Mouse (Mus musculus) layer of hippocampus, adult 18-20 months (tissue): ENCODE data around the gene Tnni3. TPM values are rescaled to one million over a fixed set of nuclear protein-coding genes. Genes with fewer than 3 reads are reported as not detected.

Experiments
- DNase-seq, 2 experiments: peaks; one replicate each; pipeline ENCODE4 v3.0.0; 2022; ENCODE audit warnings: low spot score in 2 of 2
- total RNA-seq, 2 experiments: library from RNA; stranded (reverse); gene quantifications; 2 replicates each; pipeline ENCODE4 v1.2.3; 2021

The Tnni3 gene
- total RNA-seq, 2 experiments from 2014 or later, result 0.54 to 1.3 TPM

DNA sequence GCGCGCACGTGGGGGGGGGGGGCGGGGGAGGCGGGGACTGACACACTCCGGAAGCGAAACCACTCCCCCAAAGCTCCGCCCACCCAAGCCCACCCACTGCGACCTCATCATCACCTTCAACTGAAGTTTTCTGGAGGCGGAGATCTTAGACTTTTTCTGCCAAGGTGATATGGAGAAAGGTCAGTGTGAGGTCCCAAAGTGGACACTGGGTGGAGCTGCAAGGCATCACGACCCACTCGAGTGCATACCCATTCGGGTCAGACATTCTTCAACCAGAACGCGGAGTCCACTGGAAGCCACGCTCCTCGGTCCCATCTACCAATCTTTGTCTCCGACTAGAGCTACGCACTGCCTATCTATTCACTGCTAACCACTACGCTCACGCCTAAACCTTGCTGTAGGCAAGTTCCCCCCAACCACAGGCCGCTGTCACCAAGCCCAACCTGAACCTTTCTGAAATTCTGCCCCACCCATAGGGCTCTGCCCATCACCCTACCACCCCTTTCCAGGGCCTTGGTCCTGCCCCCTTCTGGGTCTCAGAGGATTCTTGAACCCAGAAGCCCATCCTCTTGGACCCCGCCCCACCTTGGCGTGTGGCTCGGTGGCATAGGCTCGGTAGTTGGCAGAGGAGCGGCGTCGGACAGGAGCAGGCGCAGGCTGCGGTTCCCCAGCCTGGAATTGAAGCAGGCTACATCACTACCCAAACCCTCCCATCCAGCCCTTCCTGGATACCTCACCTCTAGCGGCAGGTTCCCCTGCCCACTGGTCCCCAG lies 2.6 kb downstream of the Tnni3 start:
- no peak for DNase-seq

DNA sequence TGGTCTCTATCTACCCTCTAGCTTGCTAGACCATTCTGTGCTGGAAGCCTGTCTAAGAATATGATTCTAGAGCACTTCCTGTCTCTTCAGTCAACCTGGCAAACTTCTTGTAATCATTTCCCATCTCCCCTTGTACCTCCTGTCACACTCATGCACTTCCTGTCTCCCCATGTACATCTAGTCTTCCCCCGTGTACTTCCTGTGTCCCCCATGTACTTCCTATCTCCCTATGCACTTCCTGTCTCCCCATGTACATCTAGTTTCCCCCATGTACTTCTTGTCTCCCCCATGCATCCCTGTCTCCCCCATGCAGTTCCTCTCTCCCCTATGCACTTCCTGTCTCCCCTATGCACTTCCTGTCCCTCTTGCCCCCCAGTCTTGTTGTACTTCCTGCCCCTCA lies 5.5 kb downstream of the Tnni3 start:
- DNase-seq, result no peak

DNA sequence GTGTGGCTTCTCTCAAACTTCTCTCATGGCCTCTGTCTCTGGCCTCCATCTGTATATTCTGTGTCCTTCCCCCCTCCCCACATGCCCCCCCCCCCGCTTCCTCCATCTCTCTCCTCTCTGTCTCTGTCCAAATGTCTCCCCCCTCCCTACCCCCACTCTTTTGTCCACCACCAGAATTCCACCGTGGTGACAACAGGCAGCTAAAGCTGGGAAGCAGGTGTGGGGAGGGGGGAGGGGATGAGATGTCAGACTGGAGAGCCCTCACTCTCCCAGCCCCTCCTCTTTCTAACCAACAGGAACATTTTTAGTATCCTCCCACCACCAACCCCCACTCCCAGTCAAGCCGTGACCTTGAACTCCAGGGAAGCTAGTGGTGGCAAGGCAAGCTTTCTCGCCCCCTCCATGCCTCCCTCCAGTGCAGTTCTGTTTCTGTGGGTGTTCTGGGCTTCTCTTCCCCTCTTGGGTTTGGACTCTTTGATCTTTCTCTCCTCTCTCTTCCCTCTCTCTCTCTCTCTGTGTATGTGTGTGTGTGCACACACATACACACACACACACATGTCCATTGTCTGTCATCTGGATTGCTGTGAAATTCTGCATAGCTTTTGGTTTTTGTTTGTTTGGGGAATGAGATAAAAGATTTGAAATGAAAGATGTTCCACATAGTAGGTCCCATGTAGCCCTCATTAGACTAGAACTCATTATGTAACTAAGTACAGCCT lies 7.5 kb downstream of the Tnni3 start, which contains the start of gene Tnnt1:
Tnnt1 (minus strand) TSS at position 51 of the 719 bp plus-strand sequence.
- DNase-seq, result no peak

DNA sequence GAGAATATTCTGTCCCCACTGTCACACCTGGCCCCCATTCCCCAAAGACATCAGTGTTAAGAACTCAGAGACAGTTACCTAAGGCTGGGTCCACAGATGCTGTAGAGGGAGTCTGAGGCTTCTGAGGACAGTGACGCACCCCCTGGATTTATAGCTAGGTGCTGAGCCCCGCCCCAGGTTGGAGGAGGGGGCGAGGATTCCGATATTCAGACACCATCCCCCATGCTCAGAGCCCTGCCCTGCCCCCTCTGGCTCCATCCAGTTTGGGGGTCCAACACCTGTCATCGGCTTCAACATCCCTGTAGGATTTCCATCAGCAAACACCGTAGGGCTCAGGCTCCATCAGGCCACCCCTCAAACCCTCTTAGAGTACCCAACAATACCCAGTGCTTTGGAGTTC lies 8.2 kb downstream of the Tnni3 start:
- no peak for DNase-seq

DNA sequence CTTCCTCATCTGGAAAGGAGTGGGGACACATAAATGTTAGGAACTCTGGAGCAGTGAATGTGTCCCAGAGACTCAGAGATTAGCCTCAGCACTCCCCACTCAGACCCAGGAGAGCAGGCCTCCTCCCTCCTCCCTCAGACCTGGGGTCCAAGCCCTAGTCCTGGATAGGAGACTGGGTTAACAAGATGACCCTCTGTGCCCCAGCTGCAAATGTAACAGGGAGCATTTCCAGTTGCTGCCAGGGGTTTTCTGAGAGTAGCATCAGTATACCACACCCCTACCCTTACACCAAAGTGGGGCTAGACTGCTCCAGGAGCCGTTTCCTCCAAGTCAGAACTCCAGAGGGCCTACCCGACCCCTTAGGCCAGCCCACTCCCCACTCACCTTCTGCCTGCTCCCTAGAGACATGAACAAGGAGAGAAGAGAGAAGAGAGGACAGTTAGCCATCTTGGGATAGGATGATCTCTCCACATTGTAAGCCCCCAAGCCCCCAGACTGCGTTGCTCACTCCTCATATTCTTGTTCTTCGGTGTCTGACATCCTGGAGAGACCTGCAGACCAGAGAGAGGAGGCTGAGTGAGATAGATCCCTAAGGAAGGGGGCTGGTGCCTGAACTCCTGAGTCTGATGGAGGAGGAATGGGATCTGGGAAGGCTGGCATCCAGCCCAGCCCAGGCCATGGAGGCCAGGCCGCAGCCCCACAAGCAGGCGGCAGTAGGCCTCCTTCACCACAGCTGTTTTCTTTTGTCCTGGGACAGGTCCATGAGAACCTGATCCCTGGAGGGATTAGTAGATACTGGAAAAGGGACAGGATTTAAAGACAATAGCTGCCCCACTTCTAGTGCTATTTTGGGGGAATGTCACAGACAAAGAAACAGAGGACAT lies 10.0 kb downstream of the Tnni3 start:
- no peak for DNase-seq

DNA sequence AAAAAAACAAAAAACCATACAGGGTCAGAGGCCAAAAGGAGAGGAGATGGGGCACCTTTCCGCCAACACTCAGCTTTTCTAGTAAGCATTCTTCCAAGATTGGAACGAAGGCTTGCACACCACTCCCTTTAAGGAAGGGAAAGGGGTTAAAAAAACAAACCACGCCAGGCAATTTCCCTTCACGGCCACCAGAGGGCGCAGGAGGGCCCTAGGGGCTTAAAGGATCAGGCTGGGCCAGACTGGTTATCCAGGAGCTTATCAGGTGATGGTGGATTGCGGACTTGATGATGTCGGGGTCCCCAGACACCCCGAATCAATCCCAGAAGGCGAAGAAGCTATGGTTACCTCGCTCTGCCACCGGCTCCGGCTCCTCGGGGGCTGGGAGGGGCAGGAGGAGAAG lies 10.8 kb downstream of the Tnni3 start:
- no peak for DNase-seq

DNA sequence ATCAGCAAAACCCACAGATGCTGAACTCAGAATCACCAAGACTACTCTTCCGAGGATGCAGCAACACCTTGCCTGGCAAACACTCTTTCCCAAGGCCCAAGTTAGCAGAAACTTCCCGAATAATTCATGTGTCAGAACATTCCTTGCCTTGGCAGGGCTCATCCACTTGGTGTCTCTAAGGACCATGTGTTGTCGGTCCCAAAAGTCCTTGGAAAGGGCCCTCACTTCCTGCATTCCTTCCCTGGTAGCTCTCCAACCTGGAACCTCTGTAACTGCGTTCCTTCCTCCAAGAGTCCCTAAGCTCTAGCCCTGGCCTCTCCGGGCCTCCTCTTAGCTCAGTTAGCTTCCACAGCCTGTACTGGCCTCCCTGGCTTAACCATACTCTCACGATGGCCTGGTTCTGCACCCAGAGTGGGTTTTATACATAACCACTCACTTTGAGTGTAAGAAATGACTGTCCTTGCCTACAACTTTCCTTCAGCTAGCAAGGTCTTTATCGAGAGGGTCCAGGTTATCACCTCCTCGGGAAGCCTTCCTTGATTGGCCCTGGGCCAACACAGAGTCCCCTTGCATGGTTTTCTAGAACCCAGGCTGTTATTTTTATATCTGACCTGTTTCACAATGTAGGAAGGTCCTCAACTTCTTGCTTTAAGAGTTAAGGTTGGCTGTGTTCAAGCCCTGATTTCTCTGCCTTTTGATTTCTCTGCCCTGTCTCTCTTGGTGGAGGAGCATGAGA lies 12.4 kb downstream of the Tnni3 start:
- no peak for DNase-seq

DNA sequence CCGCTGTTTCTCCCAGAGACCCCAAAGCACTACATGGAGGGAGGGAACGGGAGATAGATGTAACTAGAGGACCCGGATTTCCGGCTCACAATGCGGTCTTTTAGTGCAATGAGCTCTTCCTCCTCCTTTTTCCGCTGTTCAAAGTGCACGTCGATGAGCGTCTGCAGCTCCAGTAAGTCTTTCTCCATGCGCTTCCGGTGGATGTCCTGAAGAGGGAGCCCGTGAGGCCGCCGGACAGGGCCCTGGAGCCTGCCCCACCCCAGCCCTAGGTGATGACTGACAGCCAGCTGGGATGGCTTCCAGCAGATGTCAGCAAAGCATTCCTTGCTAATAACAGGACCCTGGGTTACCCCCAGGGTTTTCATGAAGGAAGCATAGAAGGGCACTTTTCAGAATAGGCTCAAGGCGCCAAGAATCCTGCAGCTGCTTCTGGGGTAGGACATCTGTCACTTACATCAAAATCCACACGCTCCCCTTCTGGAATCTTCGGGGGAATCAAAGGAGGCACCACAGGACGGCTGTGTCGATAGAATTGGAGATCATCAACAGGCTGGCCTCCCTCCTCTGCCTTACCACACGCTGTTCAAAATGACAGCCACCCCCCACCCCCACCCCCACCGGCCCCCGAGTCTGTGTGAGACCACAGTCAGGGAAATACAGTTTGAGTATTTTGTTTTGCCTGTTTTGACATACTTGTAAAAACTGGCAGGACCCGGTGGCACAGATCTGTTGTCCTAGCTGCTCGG lies 14.0 kb downstream of the Tnni3 start:
- DNase-seq, result peak in 1 of 2 experiments; percentile 56

DNA sequence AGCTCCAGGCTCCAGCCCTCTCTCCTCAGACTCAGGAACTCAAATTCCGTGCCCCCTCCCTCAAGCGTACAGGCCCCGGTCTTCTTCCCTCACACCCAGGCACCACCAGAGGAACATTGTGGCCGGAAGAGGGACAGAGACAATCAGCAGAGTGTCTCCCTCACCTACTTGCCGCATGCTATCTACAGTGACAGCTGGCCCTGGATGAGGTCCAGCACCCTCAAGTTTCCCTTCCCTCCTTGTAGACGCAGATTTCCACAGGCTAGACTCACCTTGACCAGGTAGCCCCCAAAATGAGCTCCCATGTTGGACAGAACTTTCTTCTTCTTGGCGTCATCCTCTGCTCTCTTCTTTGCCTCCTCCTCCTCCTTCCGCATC lies 15.3 kb downstream of the Tnni3 start:
- no peak for DNase-seq

DNA sequence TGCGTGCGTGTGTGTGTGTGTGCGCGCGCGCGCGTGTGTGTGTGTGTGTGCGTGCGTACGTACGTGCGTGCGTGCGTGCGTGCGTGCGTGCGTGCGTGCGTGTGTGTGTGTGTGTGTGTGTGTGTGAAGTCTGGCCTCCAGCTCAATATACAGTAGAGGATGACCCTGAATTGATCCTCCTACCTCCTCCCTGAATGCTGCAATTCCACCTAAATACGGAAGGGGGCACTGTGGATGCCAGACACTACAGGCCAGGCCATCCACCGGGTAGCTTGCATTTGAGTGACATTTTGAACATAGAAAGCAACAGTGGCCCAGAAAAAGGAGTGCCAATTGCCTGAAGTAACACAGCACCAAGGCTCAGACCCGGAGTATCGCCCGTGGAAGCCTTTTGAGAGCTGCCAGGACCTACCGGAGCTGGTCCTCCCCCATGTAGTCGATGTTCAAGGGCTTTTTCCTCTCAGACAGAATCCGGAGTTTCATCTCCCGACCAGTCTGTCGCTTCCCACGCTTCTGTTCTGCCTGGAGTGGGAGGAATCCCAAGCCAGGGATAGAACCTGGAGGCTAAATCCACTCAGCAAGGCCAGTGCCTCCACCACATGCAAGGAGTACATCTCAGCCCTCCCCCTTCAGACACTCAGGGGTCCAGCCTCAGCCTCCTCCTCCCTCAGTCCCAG lies 15.8 kb downstream of the Tnni3 start:
- DNase-seq, result peak in 1 of 2 experiments; percentile 25

DNA sequence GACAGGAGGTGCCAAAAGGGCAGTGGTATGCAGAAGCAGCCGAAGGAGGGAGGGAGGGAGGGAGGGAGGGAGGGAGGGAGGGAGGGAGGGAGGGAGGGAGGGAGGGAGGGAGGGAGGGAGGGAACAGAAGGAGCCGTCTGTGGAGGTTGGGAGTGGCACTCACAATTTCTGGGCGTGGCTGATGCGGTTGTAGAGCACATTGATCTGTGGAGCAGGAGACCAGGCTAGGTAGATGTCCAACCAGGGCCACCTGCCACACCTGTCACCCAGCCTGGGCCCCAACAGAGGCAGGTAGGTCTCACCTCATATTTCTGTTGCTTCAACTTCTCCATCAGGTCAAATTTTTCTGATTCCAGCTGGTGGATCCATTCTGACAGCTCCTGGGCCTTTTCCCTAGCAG lies 16.8 kb downstream of the Tnni3 start:
- no peak for DNase-seq

DNA sequence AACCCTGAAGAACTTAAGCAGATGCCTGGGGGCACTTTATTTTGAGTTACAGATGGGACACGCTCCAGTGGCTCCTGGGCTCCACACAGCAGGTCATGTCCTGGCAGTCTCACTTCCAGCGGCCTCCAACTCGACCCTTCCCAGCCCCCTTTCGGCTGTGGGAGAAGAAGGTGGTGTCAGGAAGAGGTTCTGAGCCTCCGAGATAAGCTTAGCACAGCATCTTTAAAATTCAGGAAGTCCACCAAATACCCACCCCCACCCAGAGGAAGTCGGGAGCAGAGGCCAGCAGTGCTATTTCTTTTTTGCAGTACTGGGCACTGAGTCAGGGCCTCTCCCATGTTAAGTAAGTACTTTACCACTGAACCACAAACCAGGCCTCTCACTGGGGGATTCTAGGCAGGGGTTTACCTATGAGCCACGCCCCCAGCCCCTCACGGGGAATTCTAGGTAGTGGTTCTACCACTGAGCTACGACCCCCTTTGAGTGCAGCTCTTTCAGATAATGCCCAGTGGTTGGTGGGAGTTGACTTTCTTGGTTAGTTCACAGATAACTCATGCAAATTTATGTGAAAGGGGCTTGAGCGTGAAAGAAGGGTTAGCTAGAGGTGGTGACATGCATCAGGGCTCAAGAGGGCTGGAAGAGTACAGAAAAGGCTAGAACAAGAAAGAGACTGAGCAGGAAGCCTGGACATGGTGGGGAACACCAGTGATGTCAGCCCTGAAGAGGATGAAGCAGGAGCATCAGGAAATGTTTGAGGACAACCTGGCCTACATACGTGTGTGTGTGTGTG lies 19.2 kb downstream of the Tnni3 start:
- DNase-seq, result no peak

DNA sequence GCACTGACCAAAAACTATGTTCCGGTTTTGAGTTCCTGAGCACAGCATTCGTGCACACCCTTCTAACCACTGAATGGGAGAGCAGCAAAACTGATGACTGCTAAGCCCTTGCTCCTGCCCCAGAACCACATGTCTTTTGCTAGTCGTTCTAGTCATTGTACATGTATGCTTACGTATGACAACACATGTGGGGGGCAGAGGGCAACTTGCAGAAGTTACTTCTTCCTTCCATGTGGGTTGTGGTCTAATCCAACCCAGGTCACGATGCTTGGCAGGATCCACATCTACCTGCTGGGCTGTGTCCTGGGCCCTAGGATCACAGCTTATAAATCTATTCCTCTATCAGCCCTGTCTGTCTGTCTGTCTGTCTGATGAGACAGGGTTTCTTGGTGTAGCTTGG lies 20.2 kb downstream of the Tnni3 start:
- DNase-seq, result no peak

DNA sequence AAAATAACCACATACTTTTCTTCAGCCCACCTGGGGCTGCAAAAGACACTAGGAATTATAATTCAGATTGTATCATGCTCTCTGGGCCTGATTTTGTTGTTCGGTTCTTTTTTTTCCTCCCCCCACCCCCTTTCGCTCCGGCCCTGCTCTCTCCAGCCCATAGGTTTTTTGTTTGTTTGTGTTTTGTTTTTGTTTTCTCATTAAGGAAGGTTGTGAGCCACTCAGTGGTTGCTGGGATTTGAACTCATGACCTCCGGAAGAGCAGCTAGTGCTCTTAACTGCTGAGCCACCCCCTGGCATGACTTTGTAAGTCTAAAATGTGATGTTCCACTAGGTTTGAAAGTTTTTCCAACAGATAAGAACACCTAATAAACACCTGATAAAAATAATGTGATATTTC lies 20.9 kb downstream of the Tnni3 start:
- no peak for DNase-seq

DNA sequence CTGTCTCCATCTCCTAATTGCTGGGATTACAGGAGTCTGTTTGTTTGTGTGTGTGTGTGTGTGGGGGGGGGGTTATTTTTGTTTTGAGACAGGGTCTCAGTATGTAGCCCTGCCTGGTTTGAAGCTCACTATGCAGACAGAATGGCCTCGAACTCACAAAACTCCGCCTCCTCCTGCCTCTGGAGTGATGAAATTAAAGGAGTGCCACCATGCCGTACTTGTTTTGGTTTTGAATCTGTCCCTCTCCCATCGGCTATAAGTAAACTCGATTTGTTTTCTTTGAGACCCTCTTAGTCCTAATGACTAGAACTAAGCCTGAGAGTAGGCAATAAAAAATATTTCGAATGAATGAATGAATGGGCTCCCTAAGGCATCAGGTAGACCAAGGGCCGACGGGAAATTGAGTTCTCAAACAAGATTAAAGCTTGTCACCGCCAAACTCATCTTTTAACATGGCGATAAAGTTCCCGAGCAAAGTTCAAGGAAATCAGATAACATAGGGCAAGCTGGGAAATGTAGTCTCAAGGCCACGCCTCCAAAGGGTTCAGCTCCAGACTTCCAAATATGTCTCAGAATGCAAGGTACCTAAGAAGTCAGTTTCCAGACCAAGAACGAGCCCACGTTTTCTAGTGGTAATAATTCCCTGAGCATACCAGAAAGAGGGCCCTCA lies 21.5 kb downstream of the Tnni3 start:
- peak; percentile 61 to 91 for DNase-seq

DNA sequence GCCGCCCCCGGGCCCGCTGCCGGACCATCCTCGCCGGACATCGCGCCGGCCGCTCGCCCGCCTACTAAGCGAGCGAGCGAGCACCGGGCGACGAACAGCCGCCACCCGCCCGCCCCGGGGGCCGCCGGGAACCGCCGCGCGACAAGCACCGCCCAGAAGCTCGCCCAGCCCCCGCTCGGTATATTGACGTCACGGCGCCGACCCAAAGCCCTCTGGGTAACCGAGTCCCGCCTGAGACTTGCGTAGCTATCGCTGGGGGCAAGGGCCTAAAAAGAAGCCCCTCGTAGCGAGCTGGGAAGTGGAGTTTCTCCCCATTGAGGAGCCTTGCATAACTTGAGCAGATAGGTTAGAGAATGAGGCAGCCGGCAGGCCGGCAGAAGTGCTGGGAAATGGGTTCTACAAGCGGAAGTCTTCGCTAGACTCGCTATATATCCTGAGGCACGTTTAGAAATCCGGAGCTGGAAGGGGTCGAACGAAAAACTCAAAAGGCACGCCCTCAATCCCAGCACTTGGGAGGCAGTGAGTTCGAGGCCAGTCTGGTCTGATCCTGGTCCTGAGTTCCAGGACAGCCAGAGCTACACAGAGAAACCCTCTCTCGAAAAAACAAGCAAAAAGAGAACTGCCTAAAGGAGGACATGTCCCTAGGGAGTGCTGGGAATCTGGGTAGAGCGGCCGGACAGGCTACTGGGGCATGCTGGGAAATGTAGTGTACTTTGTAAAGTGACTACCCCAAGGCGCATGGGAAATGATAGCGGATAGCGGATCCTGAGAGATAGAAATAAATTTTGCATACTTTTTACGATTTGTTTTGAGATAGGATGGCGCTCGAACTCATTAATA lies 22.3 kb downstream of the Tnni3 start, which contains the start of gene Ppp1r12c:
Ppp1r12c (minus strand) TSS at position 123 of the 840 bp plus-strand sequence.
- peak; percentile 96 to 97 for DNase-seq

DNA sequence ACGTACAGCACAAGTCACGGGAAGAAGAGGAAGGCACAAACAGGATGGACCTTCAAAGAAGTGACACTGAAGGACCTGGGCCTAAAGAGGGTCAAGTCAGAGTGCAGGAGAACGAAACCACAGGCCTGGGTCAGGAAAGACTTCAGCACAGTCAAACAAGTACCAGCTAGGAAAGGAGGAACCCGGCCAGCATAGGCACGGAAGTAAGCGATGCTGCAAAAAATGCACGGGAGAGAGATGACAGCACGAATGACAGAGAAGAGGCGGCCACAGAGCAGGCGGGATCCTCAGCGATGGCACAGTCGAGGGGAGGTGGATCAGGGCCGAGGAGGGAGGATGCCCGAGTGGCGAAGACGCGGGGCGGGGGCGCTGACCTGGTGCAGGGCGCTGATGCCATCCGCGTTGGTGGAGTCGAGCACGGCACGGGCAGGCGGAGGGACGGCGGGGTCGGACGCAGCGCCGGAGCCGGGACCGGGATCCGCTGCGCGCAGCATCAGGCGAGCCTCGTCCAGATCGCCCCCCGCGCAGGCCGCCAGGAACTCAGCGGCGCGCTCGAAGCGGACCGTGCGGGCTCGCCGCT lies 23.0 kb downstream of the Tnni3 start:
- DNase-seq, result peak; percentile 40 to 46
